Mouse (Mus musculus) ES-Bruce4 (cell line): ENCODE results near the gene 2310061I04Rik.

Experiments
- CTCF ChIP-seq: IDR thresholded peaks from one replicate; pipeline ENCODE4 v1.8.1; 2011; ENCODE audit warnings: low read depth, low read length
- POLR2A ChIP-seq: IDR thresholded peaks from one replicate; pipeline ENCODE4 v1.8.1; 2011; ENCODE audit warnings: low read length; ENCODE audit not compliant: insufficient read depth

- no peak for TF ChIP-seq POLR2A
- TF ChIP-seq CTCF = no peak
These were observed 6.7 kb upstream of the 2310061I04Rik start for GRCm38 (mm10) chr17:35903992-35904355.
